Mouse (Mus musculus): ENCODE measurements around the gene Prkce.

Gene Prkce

GRCm38 (mm10) chr17:86509871-86510270 lies 342.3 kb downstream of the Prkce start:
- DNase-seq (ENCODE audit: low read depth, low spot score) = no peak

- DNase-seq (ENCODE audit: low read depth, low spot score) = no peak
These were observed 347.5 kb downstream of the Prkce start for GRCm38 (mm10) chr17:86514974-86515620.

GRCm38 (mm10) chr17:86516630-86517029 lies 349.0 kb downstream of the Prkce start:
- DNase-seq (ENCODE audit: low read depth, low spot score) = peak; percentile 86

- DNase-seq (ENCODE audit: low read depth, low spot score) = no peak
These were observed 351.0 kb downstream of the Prkce start for GRCm38 (mm10) chr17:86518604-86519003.

GRCm38 (mm10) chr17:86521252-86521651 lies 353.7 kb downstream of the Prkce start:
- DNase-seq (ENCODE audit: low read depth, low spot score) = peak; percentile 62

GRCm38 (mm10) chr17:86522649-86523048 lies 355.1 kb downstream of the Prkce start:
- DNase-seq (ENCODE audit: low read depth, low spot score) = no peak

GRCm38 (mm10) chr17:86523374-86523773 lies 355.8 kb downstream of the Prkce start:
- DNase-seq (ENCODE audit: low read depth, low spot score) = no peak

- no peak for DNase-seq (ENCODE audit: low read depth, low spot score)
These were observed 356.3 kb downstream of the Prkce start for GRCm38 (mm10) chr17:86523843-86524242.

- DNase-seq (ENCODE audit: low read depth, low spot score) = no peak
These were observed 357.5 kb downstream of the Prkce start for GRCm38 (mm10) chr17:86525075-86525474.

GRCm38 (mm10) chr17:86526016-86526415 lies 358.4 kb downstream of the Prkce start:
- DNase-seq (ENCODE audit: low read depth, low spot score) = no peak

GRCm38 (mm10) chr17:86527298-86527697 lies 359.7 kb downstream of the Prkce start:
- DNase-seq (ENCODE audit: low read depth, low spot score) = no peak

GRCm38 (mm10) chr17:86529003-86529402 lies 361.4 kb downstream of the Prkce start:
- peak; percentile 54 for DNase-seq (ENCODE audit: low read depth, low spot score)

- DNase-seq (ENCODE audit: low read depth, low spot score) = no peak
These were observed 361.8 kb downstream of the Prkce start for GRCm38 (mm10) chr17:86529411-86529810.

GRCm38 (mm10) chr17:86531231-86531630 lies 363.6 kb downstream of the Prkce start:
- DNase-seq (ENCODE audit: low read depth, low spot score) = no peak

- DNase-seq (ENCODE audit: low read depth, low spot score) = no peak
These were observed 365.4 kb downstream of the Prkce start for GRCm38 (mm10) chr17:86532783-86533548.

- no peak for DNase-seq (ENCODE audit: low read depth, low spot score)
These were observed 365.9 kb downstream of the Prkce start for GRCm38 (mm10) chr17:86533549-86533851.

- DNase-seq (ENCODE audit: low read depth, low spot score) = peak; percentile 95
These were observed 367.5 kb downstream of the Prkce start for GRCm38 (mm10) chr17:86535096-86535495.

GRCm38 (mm10) chr17:86535827-86536656 lies 368.5 kb downstream of the Prkce start:
- peak; percentile 95 for DNase-seq (ENCODE audit: low read depth, low spot score)

GRCm38 (mm10) chr17:86539881-86540430 lies 372.4 kb downstream of the Prkce start:
- DNase-seq (ENCODE audit: low read depth, low spot score) = no peak

- DNase-seq (ENCODE audit: low read depth, low spot score) = peak; percentile 43
These were observed 378.9 kb downstream of the Prkce start for GRCm38 (mm10) chr17:86546529-86546928.

- no peak for DNase-seq (ENCODE audit: low read depth, low spot score)
These were observed 381.5 kb downstream of the Prkce start for GRCm38 (mm10) chr17:86549128-86549527.

GRCm38 (mm10) chr17:86551561-86551960 lies 384.0 kb downstream of the Prkce start:
- DNase-seq (ENCODE audit: low read depth, low spot score) = no peak

Data from brain, adult 2 months (tissue).